Mouse (Mus musculus): ENCODE measurements around the gene Prpf38a. TPM values are rescaled to one million over a fixed set of nuclear protein-coding genes. Genes with fewer than 3 reads are reported as not detected.

Prpf38a gene
- polyA plus RNA-seq, 1 experiment from 2014 or later = 73.1 TPM

Other genes with a start within 250 kb of the Prpf38a start
- 3.9 and 4.7 TPM in 2 replicates for gene Shisal2a, start 196.0 kb downstream of the Prpf38a start, polyA plus RNA-seq (2014; fragmentation: Nextera tagmentation; extraction: Ambion mirVana)
- gene Gpx7, start 172.4 kb downstream of the Prpf38a start, polyA plus RNA-seq (2014; fragmentation: Nextera tagmentation; extraction: Ambion mirVana) = 124 and 127 TPM in 2 replicates
- 46.7 and 55.4 TPM in 2 replicates for gene Tut4, start 119.9 kb downstream of the Prpf38a start, polyA plus RNA-seq (2014; fragmentation: Nextera tagmentation; extraction: Ambion mirVana)
- 7.8 and 8.2 TPM in 2 replicates for gene Orc1, start 87 bp upstream of the Prpf38a start, polyA plus RNA-seq (2014; fragmentation: Nextera tagmentation; extraction: Ambion mirVana)
- gene Cc2d1b, start 40.6 kb upstream of the Prpf38a start, polyA plus RNA-seq (2014; fragmentation: Nextera tagmentation; extraction: Ambion mirVana) = 28.2 and 32.5 TPM in 2 replicates
- 1.2 and 1.7 TPM in 2 replicates for gene 3110021N24Rik, start 140.3 kb upstream of the Prpf38a start, polyA plus RNA-seq (2014; fragmentation: Nextera tagmentation; extraction: Ambion mirVana)
- 4.6 and 4.7 TPM in 2 replicates for gene Zfyve9, start 201.5 kb upstream of the Prpf38a start, polyA plus RNA-seq (2014; fragmentation: Nextera tagmentation; extraction: Ambion mirVana)

Data from embryonic facial prominence, embryonic 14.5 days (tissue).